Mouse (Mus musculus) CH12.LX (cell line): ENCODE results near the gene Coq8a. TPM values are rescaled to one million over a fixed set of nuclear protein-coding genes. Genes with fewer than 3 reads are reported as not detected.

Experiments used
- DNase-seq: peaks from one replicate; pipeline ENCODE4 v3.0.0-alpha.2; 2013; ENCODE audit errors: extremely low read depth
- H3K27ac ChIP-seq: 2 replicates; pipeline ENCODE4 v1.5.1; 2012; ENCODE audit warnings: low read depth, mild to moderate bottlenecking, control low read depth, moderate library complexity; ENCODE audit not compliant: insufficient read depth
- H3K27me3 ChIP-seq: replicated peaks from 2 replicates; pipeline ENCODE3; 2012; ENCODE audit warnings: inconsistent platforms
- H3K36me3 ChIP-seq, 2 experiments: replicated peaks in 1 of 2; 2 replicates each; pipeline versions ENCODE3 to v1.6.1; 2012; ENCODE audit warnings: inconsistent platforms in 1 of 2, low read length in 1 of 2, mild to moderate bottlenecking in 1 of 2, mixed read lengths in 1 of 2, moderate library complexity in 1 of 2; ENCODE audit not compliant: control insufficient read depth in 1 of 2, insufficient read depth in 1 of 2
- H3K4me1 ChIP-seq, 2 experiments: 2 replicates each; pipeline ENCODE4 v1.6.1; 2012; ENCODE audit warnings: inconsistent platforms in 1 of 2, moderate library complexity in 1 of 2; ENCODE audit not compliant: insufficient read depth in 2 of 2, control insufficient read depth in 1 of 2
- H3K4me2 ChIP-seq: 2 replicates; pipeline ENCODE4 v1.6.1; 2012; ENCODE audit warnings: low read depth, mild to moderate bottlenecking, control low read depth; ENCODE audit not compliant: poor library complexity, insufficient read depth, severe bottlenecking
- H3K4me3 ChIP-seq, 3 experiments: fragments of 150-350 bp in 1 of 3; sonication (generic) in 1 of 3; replicated peaks in 1 of 3; 2 replicates each; pipeline versions ENCODE3 to v1.5.1; 2011 to 2012; ENCODE audit warnings: low read depth in 2 of 3, low read length in 2 of 3, mild to moderate bottlenecking in 2 of 3, moderate library complexity in 2 of 3, control low read depth in 1 of 3, improper control_type of control experiment in 1 of 3, inconsistent platforms in 1 of 3, mixed read lengths in 1 of 3; ENCODE audit not compliant: poor library complexity in 1 of 3
- H3K79me2 ChIP-seq: replicated peaks from 2 replicates; pipeline ENCODE4 v1.6.1; 2012; ENCODE audit warnings: mild to moderate bottlenecking, moderate library complexity; ENCODE audit not compliant: control insufficient read depth, poor library complexity, insufficient read depth, severe bottlenecking; ENCODE audit errors: extremely low read depth
- H3K9ac ChIP-seq: 2 replicates; pipeline ENCODE4 v1.6.1; 2012; ENCODE audit warnings: low read depth, mild to moderate bottlenecking, control low read depth, moderate library complexity; ENCODE audit not compliant: insufficient read depth
- H3K9me3 ChIP-seq: replicated peaks from 2 replicates; pipeline ENCODE3; 2012; ENCODE audit warnings: low read length, inconsistent platforms, mixed read lengths
- BHLHE40 ChIP-seq: IDR thresholded peaks from 2 replicates; pipeline ENCODE4 v1.6.1; 2011; ENCODE audit warnings: mild to moderate bottlenecking, low read depth, low read length, improper control_type of control experiment
- CTCF ChIP-seq, 2 experiments: IDR thresholded peaks in 1 of 2; conservative IDR thresholded peaks in 1 of 2; 2 replicates each; pipeline ENCODE4 v1.5.1; 2011 to 2012; ENCODE audit warnings: low read depth in 2 of 2, low read length in 2 of 2, improper control_type of control experiment in 1 of 2, inconsistent platforms in 1 of 2, mild to moderate bottlenecking in 1 of 2, moderate library complexity in 1 of 2
- E2F4 ChIP-seq: IDR thresholded peaks from 2 replicates; pipeline ENCODE4 v1.6.1; 2011; ENCODE audit warnings: low read depth, low read length, improper control_type of control experiment; ENCODE audit not compliant: insufficient replicate concordance
- EP300 ChIP-seq: IDR thresholded peaks from 2 replicates; pipeline ENCODE4 v1.6.1; 2011; ENCODE audit warnings: low read length, improper control_type of control experiment
- ETS1 ChIP-seq: conservative IDR thresholded peaks from 2 replicates; pipeline ENCODE4 v1.6.1; 2012; ENCODE audit warnings: low read depth, mild to moderate bottlenecking, inconsistent platforms, low read length, improper control_type of control experiment, moderate library complexity
- HCFC1 ChIP-seq: IDR thresholded peaks from 2 replicates; pipeline ENCODE4 v1.6.1; 2012; ENCODE audit warnings: low read depth, mild to moderate bottlenecking, inconsistent platforms, low read length, improper control_type of control experiment
- JUN ChIP-seq: IDR thresholded peaks from 2 replicates; pipeline ENCODE4 v1.6.1; 2011; ENCODE audit warnings: low read depth, mild to moderate bottlenecking, low read length, improper control_type of control experiment, moderate library complexity; ENCODE audit not compliant: insufficient read depth
- MAFK ChIP-seq: IDR thresholded peaks from 2 replicates; pipeline ENCODE4 v1.6.1; 2011; ENCODE audit warnings: low read length, improper control_type of control experiment; ENCODE audit not compliant: insufficient replicate concordance
- MAX ChIP-seq: IDR thresholded peaks from 2 replicates; pipeline ENCODE4 v1.6.1; 2011; ENCODE audit warnings: low read length, improper control_type of control experiment
- MAZ ChIP-seq: IDR thresholded peaks from 2 replicates; pipeline ENCODE4 v1.6.1; 2012; ENCODE audit warnings: low read depth, mild to moderate bottlenecking, inconsistent platforms, low read length, improper control_type of control experiment, moderate library complexity
- MEF2A ChIP-seq: IDR thresholded peaks from 2 replicates; pipeline ENCODE4 v1.6.1; 2014; ENCODE audit warnings: low read depth, mild to moderate bottlenecking, inconsistent platforms, low read length, improper control_type of control experiment, borderline replicate concordance
- NELFE ChIP-seq: IDR thresholded peaks from 2 replicates; pipeline ENCODE4 v1.6.1; 2011; ENCODE audit warnings: low read depth, low read length, improper control_type of control experiment
- NRF1 ChIP-seq: IDR thresholded peaks from 2 replicates; pipeline ENCODE4 v1.6.1; 2014; ENCODE audit warnings: low read depth, mild to moderate bottlenecking, inconsistent platforms, low read length, improper control_type of control experiment, moderate library complexity
- PAX5 ChIP-seq: IDR thresholded peaks from 2 replicates; pipeline ENCODE4 v1.6.1; 2012; ENCODE audit warnings: low read length, inconsistent platforms, mixed read lengths
- POLR2AphosphoS2 ChIP-seq: IDR thresholded peaks from 2 replicates; pipeline ENCODE4 v1.6.1; 2011; ENCODE audit warnings: low read depth, low read length, improper control_type of control experiment
- RAD21 ChIP-seq: IDR thresholded peaks from 2 replicates; pipeline ENCODE4 v1.6.1; 2011; ENCODE audit warnings: low read depth, mild to moderate bottlenecking, low read length, improper control_type of control experiment, moderate library complexity
- RCOR1 ChIP-seq: conservative IDR thresholded peaks from 2 replicates; pipeline ENCODE4 v1.6.1; 2012; ENCODE audit warnings: low read depth, mild to moderate bottlenecking, inconsistent platforms, low read length, improper control_type of control experiment
- SMC3 ChIP-seq: IDR thresholded peaks from 2 replicates; pipeline ENCODE4 v1.6.1; 2011; ENCODE audit warnings: low read depth, low read length, improper control_type of control experiment
- UBTF ChIP-seq: IDR thresholded peaks from 2 replicates; pipeline ENCODE4 v1.6.1; 2012; ENCODE audit warnings: low read depth, mild to moderate bottlenecking, inconsistent platforms, low read length, improper control_type of control experiment, moderate library complexity
- USF2 ChIP-seq: conservative IDR thresholded peaks from 2 replicates; pipeline ENCODE4 v1.6.1; 2011; ENCODE audit warnings: low read depth, low read length, improper control_type of control experiment
- ZC3H11A ChIP-seq: IDR thresholded peaks from 2 replicates; pipeline ENCODE4 v1.6.1; 2012; ENCODE audit warnings: low read depth, mild to moderate bottlenecking, inconsistent platforms, low read length, improper control_type of control experiment
- ZKSCAN1 ChIP-seq: IDR thresholded peaks from 2 replicates; pipeline ENCODE4 v1.6.1; 2012; ENCODE audit warnings: low read depth, inconsistent platforms, low read length, improper control_type of control experiment, borderline replicate concordance
- ZMIZ1 ChIP-seq: IDR thresholded peaks from 2 replicates; pipeline ENCODE4 v1.6.1; 2012; ENCODE audit warnings: low read depth, mild to moderate bottlenecking, inconsistent platforms, low read length, improper control_type of control experiment
- ZNF384 ChIP-seq: IDR thresholded peaks from 2 replicates; pipeline ENCODE4 v1.6.1; 2012; ENCODE audit warnings: low read depth, low read length, improper control_type of control experiment, inconsistent platforms
- dilution Hi-C: fragments of 300-500 bp; cut with MboI; formaldehyde crosslinking; loops from 2 replicates; pipeline ENCODE4 v1.14.3; 2020; ENCODE audit warnings: low sequenced_read_pairs; ENCODE audit not compliant: extremely low pct_unique_long_range_greater_than_20kb, extremely low pct_ligation_motif_present
- in situ Hi-C: fragments of 300-500 bp; cut with MboI; formaldehyde crosslinking; loops from 3 replicates; pipeline ENCODE4 v1.14.3; 2019; ENCODE audit warnings: low sequenced_read_pairs, low pct_ligation_motif_present, low pct_unique_long_range_greater_than_20kb, mixed read lengths
- polyA plus RNA-seq: library from polyadenylated mRNA; unstranded; fragments of >175 nt; gene quantifications from 2 replicates; pipeline ENCODE4 v1.2.1, GENCODE M21; 2012; ENCODE audit warnings: low read depth; ENCODE audit not compliant: insufficient read length
- total RNA-seq, 2 experiments: library from RNA; depleted of rRNA; stranded (reverse); fragments of 300-350 nt in 1 of 2; fragments of >200 nt in 1 of 2; gene quantifications; 2 replicates each; pipeline ENCODE4 v1.2.3; 2012 to 2014

Gene Coq8a
- total and polyA plus RNA-seq, 3 experiments, result 73.4 to 237 (median 88.1) TPM

- H3K27ac ChIP-seq, result no peak overlapping the region
- in situ Hi-C loops (no loop called here), dilution Hi-C loops (no loop called here)
- no peak overlapping the region for H3K4me3 ChIP-seq
- DNase-seq, result no peak
- H3K9ac ChIP-seq, result no peak overlapping the region
- no peaks in the 10 kb centered on the region for H3K27me3 ChIP-seq
- H3K4me2 ChIP-seq, result no peak overlapping the region
- no peaks in the 10 kb centered on the region for H3K79me2 ChIP-seq
- H3K9me3 ChIP-seq, result no peaks in the 10 kb centered on the region
- TF ChIP-seq NELFE, result no peak
- no peak for TF ChIP-seq UBTF
- TF ChIP-seq ETS1, result no peak
- no peak for TF ChIP-seq BHLHE40
- TF ChIP-seq ZKSCAN1, result no peak
- TF ChIP-seq JUN, result no peak
- TF ChIP-seq NRF1, result no peak
- TF ChIP-seq ZC3H11A, result no peak
- TF ChIP-seq EP300, result no peak
- TF ChIP-seq USF2, result no peak
- TF ChIP-seq MAFK, result no peak
- no peak for TF ChIP-seq CTCF (conservative IDR thresholded peaks at IDR 0.05 in 1 of 2, IDR thresholded peaks at IDR 0.05 in 1 of 2; ENCODE audit: low read depth in 2 of 2, low read length in 2 of 2)
- H3K36me3 ChIP-seq, result peaks cover 0 to 7% of the 10 kb centered on the region in 2 experiments
- no peaks in the 10 kb centered on the region for H3K4me1 ChIP-seq
Observed at GRCm38 (mm10) chr1:180118233-180118632, 81.2 kb downstream of the Coq8a start.

DNA sequence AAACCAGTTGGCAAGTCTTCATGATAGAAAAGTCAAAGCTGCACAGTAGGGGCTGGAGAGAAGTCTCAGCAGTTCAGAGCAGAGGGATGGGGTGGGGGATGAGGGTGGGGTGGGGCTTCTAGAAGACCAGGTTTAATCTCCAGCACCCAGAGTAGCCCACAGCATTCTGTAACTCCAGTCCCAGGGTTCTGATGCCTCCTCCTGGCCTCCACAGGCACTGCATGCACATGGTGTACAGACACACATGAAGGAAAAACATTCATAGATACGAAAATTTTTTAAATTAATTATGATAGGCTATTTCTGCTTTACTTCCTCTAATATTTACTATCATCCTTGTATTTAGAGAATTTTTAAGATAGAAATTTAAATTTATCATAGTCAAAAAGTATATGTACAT lies 82.9 kb downstream of the Coq8a start:
- no peak overlapping the region for H3K9ac ChIP-seq
- dilution Hi-C loops (no loop called here), in situ Hi-C loops (no loop called here)
- no peak for TF ChIP-seq USF2
- TF ChIP-seq POLR2AphosphoS2, result no peak
- TF ChIP-seq ZNF384, result no peak
- TF ChIP-seq MAX, result no peak
- TF ChIP-seq CTCF (conservative IDR thresholded peaks at IDR 0.05 in 1 of 2, IDR thresholded peaks at IDR 0.05 in 1 of 2; ENCODE audit: low read depth in 2 of 2, low read length in 2 of 2), result peak in 1 of 2 experiments; percentile 72; a peak in 2 of 4 replicates
- TF ChIP-seq MEF2A, result no peak
- TF ChIP-seq HCFC1, result no peak
- no peak for TF ChIP-seq MAZ
- TF ChIP-seq SMC3, result peak; percentile 76
- TF ChIP-seq PAX5, result no peak
- no peak for TF ChIP-seq RCOR1
- TF ChIP-seq E2F4, result no peak
- TF ChIP-seq ZMIZ1, result no peak
- TF ChIP-seq RAD21, result peak; percentile 61
- TF ChIP-seq ETS1, result no peak
- TF ChIP-seq UBTF, result no peak
- no peak overlapping the region for H3K4me3 ChIP-seq
- no peaks in the 10 kb centered on the region for H3K9me3 ChIP-seq
- peaks cover 0 to 7% of the 10 kb centered on the region in 2 experiments for H3K36me3 ChIP-seq
- no peaks in the 10 kb centered on the region for H3K27me3 ChIP-seq
- H3K79me2 ChIP-seq, result no peaks in the 10 kb centered on the region
- DNase-seq, result peak; percentile 25
- H3K4me1 ChIP-seq, result no peaks in the 10 kb centered on the region
- no peak overlapping the region for H3K27ac ChIP-seq
- H3K4me2 ChIP-seq, result no peak overlapping the region

Other genes starting within 250 kb of the Coq8a start
- 5.0 and 5.6 TPM in 2 replicates for gene Cdc42bpa, start 239.1 kb downstream of the Coq8a start, total RNA-seq (2012; rRNA removed)
- gene Cdc42bpa, start 239.1 kb downstream of the Coq8a start, total RNA-seq (2014; rRNA removed), result 5.1 and 5.3 TPM in 2 replicates
- gene Cdc42bpa, start 239.1 kb downstream of the Coq8a start, polyA plus RNA-seq, result 7.1 and 9.0 TPM in 2 replicates
- gene Psen2, start 63.8 kb upstream of the Coq8a start, total RNA-seq (2012; rRNA removed), result 36.8 and 45.3 TPM in 2 replicates
- gene Psen2, start 63.8 kb upstream of the Coq8a start, total RNA-seq (2014; rRNA removed), result 23.4 and 24.2 TPM in 2 replicates
- gene Psen2, start 63.8 kb upstream of the Coq8a start, polyA plus RNA-seq, result 46.1 and 47.6 TPM in 2 replicates
- gene Itpkb, start 130.9 kb upstream of the Coq8a start, total RNA-seq (2012; rRNA removed), result 8.4 and 10.6 TPM in 2 replicates
- 3.9 and 4.2 TPM in 2 replicates for gene Itpkb, start 130.9 kb upstream of the Coq8a start, total RNA-seq (2014; rRNA removed)
- 13.5 and 14.4 TPM in 2 replicates for gene Itpkb, start 130.9 kb upstream of the Coq8a start, polyA plus RNA-seq